Mouse (Mus musculus) heart, embryonic 14.5 days (tissue): Measurements from ENCODE around the gene Btf3l4. TPM values are rescaled to one million over a fixed set of nuclear protein-coding genes. Genes with fewer than 3 reads are reported as not detected.

Experiments
- polyA plus RNA-seq: library from polyadenylated mRNA; unstranded; fragments of >200 nt; fragmentation: Nextera tagmentation; extraction: Ambion mirVana; gene quantifications from 2 replicates; pipeline ENCODE4 v1.2.1, GENCODE M21; 2014

The Btf3l4 gene
- polyA plus RNA-seq, 1 experiment from 2014 or later = 198 TPM

Other genes starting within 250 kb of the Btf3l4 start
- gene Cc2d1b, start 213.7 kb downstream of the Btf3l4 start, polyA plus RNA-seq = 13.2 and 14.5 TPM in 2 replicates
- gene 3110021N24Rik, start 114.0 kb downstream of the Btf3l4 start, polyA plus RNA-seq = 1.6 and 2.2 TPM in 2 replicates
- 4.0 and 4.1 TPM in 2 replicates for gene Zfyve9, start 52.8 kb downstream of the Btf3l4 start, polyA plus RNA-seq
- gene Txndc12, start 987 bp upstream of the Btf3l4 start, polyA plus RNA-seq = 128 and 130 TPM in 2 replicates
- 22.3 and 23.8 TPM in 2 replicates for gene Kti12, start 14.2 kb upstream of the Btf3l4 start, polyA plus RNA-seq
- 0.73 and 1.4 TPM in 2 replicates for gene A730015C16Rik, start 15.0 kb upstream of the Btf3l4 start, polyA plus RNA-seq
- 5.0 and 6.6 TPM in 2 replicates for gene Rab3b, start 45.4 kb upstream of the Btf3l4 start, polyA plus RNA-seq
- gene Nrd1, start 167.0 kb upstream of the Btf3l4 start, polyA plus RNA-seq = 37.5 and 37.9 TPM in 2 replicates